Comparison of ENCODE assay signal across 14 mouse cellular contexts in the genomic region with DNA sequence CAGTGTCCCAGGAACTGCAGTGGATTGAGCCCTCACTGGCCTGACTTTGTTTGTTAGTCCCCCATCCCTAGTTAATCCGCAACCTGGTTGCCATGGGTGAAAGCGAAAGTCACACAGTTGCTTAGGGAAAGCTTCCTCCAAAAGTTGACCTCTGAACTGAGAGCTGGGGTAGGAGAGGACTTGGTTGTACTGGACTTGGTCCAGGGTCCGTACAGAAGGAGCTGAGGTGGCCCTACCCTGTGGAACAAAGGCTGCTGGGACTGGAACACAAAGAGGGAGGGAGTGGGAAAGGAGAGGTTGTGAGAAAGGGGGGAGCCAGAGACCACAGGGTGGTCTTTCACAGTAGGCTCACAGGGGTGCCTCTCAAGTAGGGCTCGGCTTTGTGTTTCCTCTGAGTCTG. TPM values are rescaled to one million over a fixed set of nuclear protein-coding genes. Genes with fewer than 3 reads are reported as not detected.
DNase-seq lines count a peak whose midpoint lies in the region; ATAC-seq and TF ChIP-seq lines count a peak whose summit lies in the region.
"Had no signal": no experiment of that assay in that cellular context is flagged by ENCODE, and none has a peak within 500 bp of the region (broad histone marks: within the 10 kb centered on the region; RNA-seq: fewer than 3 reads in every experiment).

No protein-coding gene starts in this region.

- no peaks in the 10 kb centered on the region for H3K4me1 ChIP-seq in intestine, postnatal 0 days (replicated peaks; ENCODE audit: control insufficient read depth, insufficient read depth, low read length)
- peaks cover 10% of the 10 kb centered on the region; the same call in 1 of the 2 replicates for H3K4me1 ChIP-seq in liver, embryonic 15.5 days (replicated peaks)
- H3K4me1 ChIP-seq in hindbrain, embryonic 12.5 days = no peaks in the 10 kb centered on the region

- TF ChIP-seq POLR2A in brain, embryonic 14.5 days (IDR thresholded peaks at IDR 0.05; ENCODE audit: borderline replicate concordance, extremely low read depth, insufficient read depth, insufficient read length, poor library complexity, severe bottlenecking) = no peak

- WGBS in intestine, postnatal 0 days = 35% methylated on average over 4 of the region's 4 CpGs
- WGBS in liver, embryonic 15.5 days (ENCODE audit: insufficient replicate concordance) = 57% methylated on average over 4 of the region's 4 CpGs
- WGBS in hindbrain, embryonic 12.5 days = 39% methylated on average over 4 of the region's 4 CpGs

- peak; percentile 42 for DNase-seq in brain, embryonic 14.5 days (ENCODE audit: low read depth)
- peak; percentile 84 for DNase-seq in kidney, postnatal 14 days
- DNase-seq in thymus, postnatal 14 days = no peak
- no peak for DNase-seq in frontal cortex, postnatal 14 days (ENCODE audit: low spot score in 2 of 2)
- DNase-seq in layer of hippocampus, postnatal 10 days (ENCODE audit: low spot score in 2 of 2) = no peak
- DNase-seq: adrenal gland, adult 8-10 months; cerebellum, postnatal 36 days; heart, adult 18-20 months; lung, adult 18-20 months; right cerebral cortex, postnatal 4 days had no signal

- H3K9ac ChIP-seq in intestine, postnatal 0 days (ENCODE audit: low read depth, low read length) = no peak overlapping the region
- no peak overlapping the region for H3K9ac ChIP-seq in liver, embryonic 15.5 days
- H3K9ac ChIP-seq in hindbrain, embryonic 12.5 days = no peak overlapping the region

- H3K36me3 ChIP-seq in intestine, postnatal 0 days (ENCODE audit: control insufficient read depth, insufficient read depth) = 0 out of 2 replicates have a peak, but pooled peaks cover 5% of the 10 kb centered on the region
- peaks cover 6% of the 10 kb centered on the region; the same call in 1 of the 2 replicates for H3K36me3 ChIP-seq in liver, embryonic 15.5 days (replicated peaks)
- peaks cover 5% of the 10 kb centered on the region; the same call in 1 of the 2 replicates for H3K36me3 ChIP-seq in hindbrain, embryonic 12.5 days

- no peak overlapping the region for H3K27ac ChIP-seq in intestine, postnatal 0 days (ENCODE audit: low read depth, low read length)
- H3K27ac ChIP-seq in liver, embryonic 15.5 days (replicated peaks) = 0 out of 2 replicates have a peak overlapping the region, but pooled peaks have one; percentile 33
- H3K27ac ChIP-seq in hindbrain, embryonic 12.5 days = no peak overlapping the region
- H3K27ac ChIP-seq: left cerebral cortex, adult 2 months had no signal

- peak; percentile 92 for ATAC-seq in intestine, postnatal 0 days
- ATAC-seq in liver, embryonic 15.5 days (ENCODE audit: insufficient read depth) = peak; percentile 81
- no peak for ATAC-seq in hindbrain, embryonic 12.5 days (ENCODE audit: low FRiP score)

- H3K27me3 ChIP-seq in intestine, postnatal 0 days (replicated peaks; ENCODE audit: control insufficient read depth, insufficient read depth, low read length) = no peaks in the 10 kb centered on the region
- no peaks in the 10 kb centered on the region for H3K27me3 ChIP-seq in liver, embryonic 15.5 days
- H3K27me3 ChIP-seq in hindbrain, embryonic 12.5 days = no peaks in the 10 kb centered on the region

- H3K9me3 ChIP-seq in intestine, postnatal 0 days (ENCODE audit: control insufficient read depth) = no peaks in the 10 kb centered on the region
- H3K9me3 ChIP-seq in liver, embryonic 15.5 days (replicated peaks) = no peaks in the 10 kb centered on the region
- no peaks in the 10 kb centered on the region for H3K9me3 ChIP-seq in hindbrain, embryonic 12.5 days (replicated peaks)

- no peak overlapping the region; the same call in 1 of the 2 replicates for H3K4me2 ChIP-seq in intestine, postnatal 0 days (replicated peaks; ENCODE audit: low read depth)
- H3K4me2 ChIP-seq in liver, embryonic 15.5 days = no peak overlapping the region
- no peak overlapping the region for H3K4me2 ChIP-seq in hindbrain, embryonic 12.5 days (replicated peaks)

- no peak for TF ChIP-seq CTCF in brain, embryonic 14.5 days (IDR thresholded peaks at IDR 0.05; ENCODE audit: borderline replicate concordance, extremely low read depth, insufficient read depth, insufficient read length)
- TF ChIP-seq CTCF in intestine, postnatal 0 days (IDR thresholded peaks at IDR 0.05; ENCODE audit: low read depth) = no peak

- H3K4me3 ChIP-seq in intestine, postnatal 0 days (ENCODE audit: low read depth, low read length) = no peak overlapping the region
- no peak overlapping the region for H3K4me3 ChIP-seq in liver, embryonic 15.5 days (replicated peaks)
- H3K4me3 ChIP-seq in hindbrain, embryonic 12.5 days = no peak overlapping the region
- H3K4me3 ChIP-seq: left cerebral cortex, adult 2 months had no signal

RNA-seq across cellular contexts. Expression of gene Degs1, which starts 14.3 kb away (rescaled TPM):
- 30.3 and 38.9 TPM in 2 replicates for polyA plus RNA-seq in brain, embryonic 14.5 days (2012; rRNA removed)
- polyA plus RNA-seq in intestine, postnatal 0 days (2015; fragmentation: Nextera tagmentation; extraction: Ambion mirVana) = 96.7 and 98.2 TPM in 2 replicates
- 70.6 and 78.2 TPM in 2 replicates for polyA plus RNA-seq in liver, embryonic 15.5 days (2015; fragmentation: Nextera tagmentation; extraction: Ambion mirVana)
- polyA plus RNA-seq in hindbrain, embryonic 12.5 days (2016; fragmentation: Nextera tagmentation; extraction: Ambion mirVana) = 70.2 and 70.6 TPM in 2 replicates
- 10 to 100 TPM; 65.5 to 75.3 TPM for total RNA-seq in layer of hippocampus, postnatal 10 days (2021)

Comparison
In these comparisons a context has a peak if more than half of its experiments do, and no peak if none do; other contexts are left out.
1. DNase-seq: peak in brain, embryonic 14.5 days (single experiment) and kidney, postnatal 14 days (single experiment); none in thymus, postnatal 14 days (single experiment), frontal cortex, postnatal 14 days (0 of 2) and layer of hippocampus, postnatal 10 days (0 of 2).